Mouse (Mus musculus) CH12.LX (cell line): ENCODE results near the gene Hsd11b2. TPM values are rescaled to one million over a fixed set of nuclear protein-coding genes. Genes with fewer than 3 reads are reported as not detected.

Experiments used
- DNase-seq: peaks from one replicate; pipeline ENCODE4 v3.0.0-alpha.2; 2013; ENCODE audit errors: extremely low read depth
- H3K27ac ChIP-seq: 2 replicates; pipeline ENCODE4 v1.5.1; 2012; ENCODE audit warnings: low read depth, mild to moderate bottlenecking, control low read depth, moderate library complexity; ENCODE audit not compliant: insufficient read depth
- H3K27me3 ChIP-seq: replicated peaks from 2 replicates; pipeline ENCODE3; 2012; ENCODE audit warnings: inconsistent platforms
- H3K36me3 ChIP-seq, 2 experiments: replicated peaks in 1 of 2; 2 replicates each; pipeline versions ENCODE3 to v1.6.1; 2012; ENCODE audit warnings: inconsistent platforms in 1 of 2, low read length in 1 of 2, mild to moderate bottlenecking in 1 of 2, mixed read lengths in 1 of 2, moderate library complexity in 1 of 2; ENCODE audit not compliant: control insufficient read depth in 1 of 2, insufficient read depth in 1 of 2
- H3K4me1 ChIP-seq, 2 experiments: 2 replicates each; pipeline ENCODE4 v1.6.1; 2012; ENCODE audit warnings: inconsistent platforms in 1 of 2, moderate library complexity in 1 of 2; ENCODE audit not compliant: insufficient read depth in 2 of 2, control insufficient read depth in 1 of 2
- H3K4me2 ChIP-seq: 2 replicates; pipeline ENCODE4 v1.6.1; 2012; ENCODE audit warnings: low read depth, mild to moderate bottlenecking, control low read depth; ENCODE audit not compliant: poor library complexity, insufficient read depth, severe bottlenecking
- H3K4me3 ChIP-seq, 3 experiments: fragments of 150-350 bp in 1 of 3; sonication (generic) in 1 of 3; replicated peaks in 1 of 3; 2 replicates each; pipeline versions ENCODE3 to v1.5.1; 2011 to 2012; ENCODE audit warnings: low read depth in 2 of 3, low read length in 2 of 3, mild to moderate bottlenecking in 2 of 3, moderate library complexity in 2 of 3, control low read depth in 1 of 3, improper control_type of control experiment in 1 of 3, inconsistent platforms in 1 of 3, mixed read lengths in 1 of 3; ENCODE audit not compliant: poor library complexity in 1 of 3
- H3K79me2 ChIP-seq: replicated peaks from 2 replicates; pipeline ENCODE4 v1.6.1; 2012; ENCODE audit warnings: mild to moderate bottlenecking, moderate library complexity; ENCODE audit not compliant: control insufficient read depth, poor library complexity, insufficient read depth, severe bottlenecking; ENCODE audit errors: extremely low read depth
- H3K9ac ChIP-seq: 2 replicates; pipeline ENCODE4 v1.6.1; 2012; ENCODE audit warnings: low read depth, mild to moderate bottlenecking, control low read depth, moderate library complexity; ENCODE audit not compliant: insufficient read depth
- H3K9me3 ChIP-seq: replicated peaks from 2 replicates; pipeline ENCODE3; 2012; ENCODE audit warnings: low read length, inconsistent platforms, mixed read lengths
- CHD2 ChIP-seq: IDR thresholded peaks from 2 replicates; pipeline ENCODE4 v1.6.1; 2011; ENCODE audit warnings: low read length, improper control_type of control experiment
- CTCF ChIP-seq, 2 experiments: IDR thresholded peaks in 1 of 2; conservative IDR thresholded peaks in 1 of 2; 2 replicates each; pipeline ENCODE4 v1.5.1; 2011 to 2012; ENCODE audit warnings: low read depth in 2 of 2, low read length in 2 of 2, improper control_type of control experiment in 1 of 2, inconsistent platforms in 1 of 2, mild to moderate bottlenecking in 1 of 2, moderate library complexity in 1 of 2
- E2F4 ChIP-seq: IDR thresholded peaks from 2 replicates; pipeline ENCODE4 v1.6.1; 2011; ENCODE audit warnings: low read depth, low read length, improper control_type of control experiment; ENCODE audit not compliant: insufficient replicate concordance
- ELF1 ChIP-seq: IDR thresholded peaks from 2 replicates; pipeline ENCODE4 v1.6.1; 2014; ENCODE audit warnings: low read depth, mild to moderate bottlenecking, inconsistent platforms, low read length, improper control_type of control experiment
- EP300 ChIP-seq: IDR thresholded peaks from 2 replicates; pipeline ENCODE4 v1.6.1; 2011; ENCODE audit warnings: low read length, improper control_type of control experiment
- GABPA ChIP-seq: IDR thresholded peaks from 2 replicates; pipeline ENCODE4 v1.6.1; 2012; ENCODE audit warnings: low read depth, low read length, improper control_type of control experiment, inconsistent platforms; ENCODE audit not compliant: insufficient replicate concordance
- HCFC1 ChIP-seq: IDR thresholded peaks from 2 replicates; pipeline ENCODE4 v1.6.1; 2012; ENCODE audit warnings: low read depth, mild to moderate bottlenecking, inconsistent platforms, low read length, improper control_type of control experiment
- JUN ChIP-seq: IDR thresholded peaks from 2 replicates; pipeline ENCODE4 v1.6.1; 2011; ENCODE audit warnings: low read depth, mild to moderate bottlenecking, low read length, improper control_type of control experiment, moderate library complexity; ENCODE audit not compliant: insufficient read depth
- JUND ChIP-seq: conservative IDR thresholded peaks from 2 replicates; pipeline ENCODE4 v1.6.1; 2011; ENCODE audit warnings: low read depth, low read length, improper control_type of control experiment
- KAT2A ChIP-seq: IDR thresholded peaks from 2 replicates; pipeline ENCODE4 v1.6.1; 2012; ENCODE audit warnings: low read length, improper control_type of control experiment, inconsistent platforms; ENCODE audit not compliant: insufficient replicate concordance
- MAX ChIP-seq: IDR thresholded peaks from 2 replicates; pipeline ENCODE4 v1.6.1; 2011; ENCODE audit warnings: low read length, improper control_type of control experiment
- MAZ ChIP-seq: IDR thresholded peaks from 2 replicates; pipeline ENCODE4 v1.6.1; 2012; ENCODE audit warnings: low read depth, mild to moderate bottlenecking, inconsistent platforms, low read length, improper control_type of control experiment, moderate library complexity
- MEF2A ChIP-seq: IDR thresholded peaks from 2 replicates; pipeline ENCODE4 v1.6.1; 2014; ENCODE audit warnings: low read depth, mild to moderate bottlenecking, inconsistent platforms, low read length, improper control_type of control experiment, borderline replicate concordance
- NRF1 ChIP-seq: IDR thresholded peaks from 2 replicates; pipeline ENCODE4 v1.6.1; 2014; ENCODE audit warnings: low read depth, mild to moderate bottlenecking, inconsistent platforms, low read length, improper control_type of control experiment, moderate library complexity
- POLR2A ChIP-seq: IDR thresholded peaks from 2 replicates; pipeline ENCODE4 v1.6.1; 2011; ENCODE audit warnings: low read depth, mild to moderate bottlenecking, improper control_type of control experiment, low read length
- POLR2AphosphoS2 ChIP-seq: IDR thresholded peaks from 2 replicates; pipeline ENCODE4 v1.6.1; 2011; ENCODE audit warnings: low read depth, low read length, improper control_type of control experiment
- RAD21 ChIP-seq: IDR thresholded peaks from 2 replicates; pipeline ENCODE4 v1.6.1; 2011; ENCODE audit warnings: low read depth, mild to moderate bottlenecking, low read length, improper control_type of control experiment, moderate library complexity
- SIN3A ChIP-seq: IDR thresholded peaks from 2 replicates; pipeline ENCODE4 v1.6.1; 2012; ENCODE audit warnings: low read length, improper control_type of control experiment, inconsistent platforms
- SMC3 ChIP-seq: IDR thresholded peaks from 2 replicates; pipeline ENCODE4 v1.6.1; 2011; ENCODE audit warnings: low read depth, low read length, improper control_type of control experiment
- TBP ChIP-seq: conservative IDR thresholded peaks from 2 replicates; pipeline ENCODE4 v1.6.1; 2011; ENCODE audit warnings: low read depth, low read length, improper control_type of control experiment
- TCF12 ChIP-seq: IDR thresholded peaks from 2 replicates; pipeline ENCODE4 v1.6.1; 2014; ENCODE audit warnings: low read depth, mild to moderate bottlenecking, inconsistent platforms, low read length, improper control_type of control experiment
- UBTF ChIP-seq: IDR thresholded peaks from 2 replicates; pipeline ENCODE4 v1.6.1; 2012; ENCODE audit warnings: low read depth, mild to moderate bottlenecking, inconsistent platforms, low read length, improper control_type of control experiment, moderate library complexity
- USF1 ChIP-seq: IDR thresholded peaks from 2 replicates; pipeline ENCODE4 v1.6.1; 2014; ENCODE audit warnings: low read depth, mild to moderate bottlenecking, inconsistent platforms, low read length, improper control_type of control experiment
- ZC3H11A ChIP-seq: IDR thresholded peaks from 2 replicates; pipeline ENCODE4 v1.6.1; 2012; ENCODE audit warnings: low read depth, mild to moderate bottlenecking, inconsistent platforms, low read length, improper control_type of control experiment
- ZNF384 ChIP-seq: IDR thresholded peaks from 2 replicates; pipeline ENCODE4 v1.6.1; 2012; ENCODE audit warnings: low read depth, low read length, improper control_type of control experiment, inconsistent platforms
- dilution Hi-C: fragments of 300-500 bp; cut with MboI; formaldehyde crosslinking; loops from 2 replicates; pipeline ENCODE4 v1.14.3; 2020; ENCODE audit warnings: low sequenced_read_pairs; ENCODE audit not compliant: extremely low pct_unique_long_range_greater_than_20kb, extremely low pct_ligation_motif_present
- in situ Hi-C: fragments of 300-500 bp; cut with MboI; formaldehyde crosslinking; loops from 3 replicates; pipeline ENCODE4 v1.14.3; 2019; ENCODE audit warnings: low sequenced_read_pairs, low pct_ligation_motif_present, low pct_unique_long_range_greater_than_20kb, mixed read lengths
- polyA plus RNA-seq: library from polyadenylated mRNA; unstranded; fragments of >175 nt; gene quantifications from 2 replicates; pipeline ENCODE4 v1.2.1, GENCODE M21; 2012; ENCODE audit warnings: low read depth; ENCODE audit not compliant: insufficient read length
- total RNA-seq, 2 experiments: library from RNA; depleted of rRNA; stranded (reverse); fragments of 300-350 nt in 1 of 2; fragments of >200 nt in 1 of 2; gene quantifications; 2 replicates each; pipeline ENCODE4 v1.2.3; 2012 to 2014

Hsd11b2 gene
- total and polyA plus RNA-seq, 3 experiments, result not detected

DNA sequence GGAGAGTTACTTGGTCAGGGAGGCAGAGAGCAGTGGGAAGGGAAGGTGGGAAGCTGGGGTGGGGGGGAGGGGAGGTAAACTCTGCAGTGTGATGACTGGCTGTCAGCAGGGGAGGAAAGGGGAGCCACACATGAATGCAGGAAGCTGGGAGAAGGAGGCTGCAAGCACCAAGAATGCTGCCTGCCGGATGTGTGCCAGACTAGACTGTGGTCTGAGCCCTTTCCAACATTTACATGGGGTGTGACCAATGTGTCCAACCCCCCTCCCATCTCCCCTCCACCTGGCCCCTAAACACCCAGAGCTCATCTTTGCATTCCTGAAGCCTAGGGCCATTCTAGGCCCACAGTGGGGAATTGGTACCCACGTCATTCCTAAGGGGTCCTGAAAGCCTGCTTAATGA is 37.5 kb upstream of the Hsd11b2 start:
- dilution Hi-C loops (no loop called here), in situ Hi-C loops (no loop called here)
- H3K79me2 ChIP-seq, result no peaks in the 10 kb centered on the region
- H3K9ac ChIP-seq, result no peak overlapping the region
- H3K36me3 ChIP-seq, result peaks cover 0 to 18% of the 10 kb centered on the region in 2 experiments
- TF ChIP-seq SIN3A (no peak), MAX (no peak), CHD2 (no peak), POLR2AphosphoS2 (no peak), SMC3 (no peak), UBTF (no peak), USF1 (no peak), ZNF384 (no peak), KAT2A (no peak), MEF2A (no peak), NRF1 (no peak), MAZ (no peak)
- no peak overlapping the region for H3K4me3 ChIP-seq
- 0 out of 4 replicates have a peak, but pooled peaks cover 0 to 3% of the 10 kb centered on the region in 2 experiments for H3K4me1 ChIP-seq
- H3K4me2 ChIP-seq, result no peak overlapping the region
- H3K27ac ChIP-seq, result no peak overlapping the region
- no peak for DNase-seq
- no peaks in the 10 kb centered on the region for H3K27me3 ChIP-seq
- H3K9me3 ChIP-seq, result no peaks in the 10 kb centered on the region

DNA sequence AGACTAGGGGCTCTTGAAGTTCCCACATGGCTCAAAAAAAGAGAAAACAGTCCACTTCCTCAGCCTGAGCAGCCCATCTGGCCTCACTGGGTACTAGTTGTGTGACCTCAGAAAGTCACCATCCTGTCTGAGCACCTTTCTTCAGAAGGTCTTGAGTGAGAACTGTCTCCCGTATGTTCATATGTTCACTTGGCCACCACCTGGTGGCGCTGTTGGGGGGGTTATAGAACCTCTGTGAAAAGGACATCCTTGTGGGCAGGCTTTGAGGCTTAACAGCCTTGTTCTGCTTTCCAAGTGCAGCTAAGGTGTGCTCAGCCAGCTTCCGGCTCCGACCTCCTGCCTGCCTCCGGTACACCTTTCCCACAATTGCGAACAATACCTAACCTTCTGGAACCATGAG is 37.1 kb upstream of the Hsd11b2 start:
- Histone ChIP-seq H3K9me3 (no peaks in the 10 kb centered on the region), H3K9ac (no peak overlapping the region), H3K79me2 (no peaks in the 10 kb centered on the region), H3K36me3 (peaks cover 0 to 14% of the 10 kb centered on the region in 2 experiments), H3K4me3 (no peak overlapping the region), H3K4me2 (no peak overlapping the region), H3K27ac (no peak overlapping the region), H3K27me3 (no peaks in the 10 kb centered on the region), H3K4me1 (0 out of 4 replicates have a peak, but pooled peaks cover 0 to 3% of the 10 kb centered on the region in 2 experiments)
- TF ChIP-seq HCFC1 (no peak), SMC3 (peak; percentile 64), USF1 (no peak), NRF1 (no peak), E2F4 (no peak), KAT2A (no peak), MAZ (no peak), RAD21 (peak; percentile 58), GABPA (no peak), JUND (no peak), JUN (no peak), ZC3H11A (no peak), CTCF (conservative IDR thresholded peaks at IDR 0.05 in 1 of 2, IDR thresholded peaks at IDR 0.05 in 1 of 2; ENCODE audit: low read depth in 2 of 2, low read length in 2 of 2) (peak; percentile 77 to 81), POLR2A (no peak), ELF1 (no peak), TCF12 (no peak), POLR2AphosphoS2 (no peak), TBP (no peak), MEF2A (no peak), EP300 (no peak)
- in situ Hi-C loops, result no loop called here
- dilution Hi-C loops, result no loop called here
- peak; percentile 70 for DNase-seq
